Mouse (Mus musculus) CD4-positive, CD25-positive, alpha-beta regulatory T cell, adult 9 weeks (primary cell): ENCODE measurements around the gene Nrk. TPM values are rescaled to one million over a fixed set of nuclear protein-coding genes. Genes with fewer than 3 reads are reported as not detected.

Experiments
- polyA plus RNA-seq: library from polyadenylated mRNA; unstranded; fragments of 100-300 nt; shearing (Covaris generic); gene quantifications from one replicate; pipeline ENCODE4 v1.2.1, GENCODE M21; 2017

Nrk gene
- polyA plus RNA-seq: not detected

DNA sequence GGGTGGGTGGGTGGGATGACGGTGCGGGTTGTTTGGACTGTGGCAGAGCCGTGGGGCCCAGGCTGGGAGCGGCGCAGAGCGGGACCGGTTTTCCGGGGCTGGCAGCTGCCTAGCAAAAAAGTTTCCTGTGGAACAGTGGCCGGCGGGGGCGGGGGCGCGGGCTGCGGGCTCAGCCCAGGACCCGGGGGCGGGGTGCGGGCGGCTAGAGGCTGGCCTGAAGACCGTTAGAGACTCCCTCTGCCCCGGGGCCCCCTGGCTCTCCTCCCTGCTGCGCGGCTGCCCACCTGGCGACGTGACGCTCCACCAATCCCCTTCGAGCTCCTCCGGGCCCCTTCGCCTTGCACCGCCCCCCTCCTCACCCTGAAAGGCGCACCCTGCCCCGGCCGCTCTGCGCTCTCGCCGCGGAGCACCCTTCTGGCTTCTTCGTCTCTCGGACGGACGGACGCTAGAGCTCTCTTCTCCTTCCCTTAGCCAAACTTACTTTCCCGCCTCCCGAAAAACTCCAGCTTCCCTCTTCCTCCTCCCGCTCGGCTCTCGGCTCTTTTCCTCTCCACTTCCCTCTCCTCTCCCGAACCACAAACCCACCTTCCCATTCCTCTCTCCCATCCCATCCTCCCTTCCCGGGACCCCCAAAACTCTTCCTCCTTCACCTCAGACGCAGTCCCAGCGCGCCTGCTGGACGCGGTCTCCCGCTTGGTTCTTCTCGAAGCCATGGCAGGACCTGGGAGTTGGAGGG, at the start of gene Nrk:
Gene Nrk, plus strand, starts transcription at position 390 of the 736 bp plus-strand sequence.

Other genes starting within 250 kb of the Nrk start
- not detected for gene Serpina7, start 170.8 kb downstream of the Nrk start, polyA plus RNA-seq
- gene 4930513O06Rik, start 171.8 kb downstream of the Nrk start, polyA plus RNA-seq: not detected